Mouse (Mus musculus) liver, adult (tissue): Measurements from ENCODE around the gene Gm20388.

ENCODE experiments used
- GATA4 ChIP-seq: IDR thresholded peaks from 2 replicates; pipeline ENCODE4 v1.6.1; 2014; ENCODE audit warnings: mild to moderate bottlenecking, low read length; ENCODE audit not compliant: insufficient replicate concordance

Gene Gm20388

DNA sequence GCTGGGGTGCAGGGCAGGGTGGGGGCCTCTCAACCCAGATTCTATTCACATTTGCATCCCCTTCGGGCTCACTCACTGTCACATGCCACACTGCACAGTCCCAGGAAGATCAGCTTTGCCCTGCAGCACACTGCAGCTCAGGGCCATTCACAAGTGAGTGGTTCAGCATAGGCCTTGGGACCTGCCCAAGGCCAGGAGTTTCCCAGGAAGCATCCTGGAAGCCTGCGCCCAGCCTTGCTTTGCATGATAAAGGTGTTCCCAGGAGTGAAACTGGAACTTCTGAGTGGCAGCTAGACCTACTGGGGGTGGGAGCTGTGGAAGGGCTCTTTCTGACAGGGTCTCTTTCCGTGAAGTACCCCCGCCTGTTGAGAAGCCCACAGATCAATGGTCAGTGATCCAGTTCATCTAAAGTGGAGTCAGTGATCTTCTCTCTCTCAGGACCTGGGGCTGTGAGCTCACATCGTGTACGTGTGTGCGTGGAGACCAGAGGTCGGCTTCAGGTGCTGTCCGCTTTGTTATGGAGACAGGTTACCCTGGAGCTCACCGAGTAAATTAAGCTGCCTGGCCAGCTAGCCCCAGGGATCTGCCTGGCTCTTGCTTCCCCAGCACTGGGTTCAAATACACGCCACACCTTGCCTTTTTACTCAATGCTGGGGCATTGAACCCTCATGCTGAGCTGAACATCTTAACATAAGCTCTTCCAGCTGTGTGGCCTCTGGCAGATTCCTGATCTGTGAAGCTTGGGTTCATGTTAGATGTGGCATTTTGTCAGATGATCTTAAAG lies 2318.3 kb downstream of the Gm20388 start:
- no peak for TF ChIP-seq GATA4

DNA sequence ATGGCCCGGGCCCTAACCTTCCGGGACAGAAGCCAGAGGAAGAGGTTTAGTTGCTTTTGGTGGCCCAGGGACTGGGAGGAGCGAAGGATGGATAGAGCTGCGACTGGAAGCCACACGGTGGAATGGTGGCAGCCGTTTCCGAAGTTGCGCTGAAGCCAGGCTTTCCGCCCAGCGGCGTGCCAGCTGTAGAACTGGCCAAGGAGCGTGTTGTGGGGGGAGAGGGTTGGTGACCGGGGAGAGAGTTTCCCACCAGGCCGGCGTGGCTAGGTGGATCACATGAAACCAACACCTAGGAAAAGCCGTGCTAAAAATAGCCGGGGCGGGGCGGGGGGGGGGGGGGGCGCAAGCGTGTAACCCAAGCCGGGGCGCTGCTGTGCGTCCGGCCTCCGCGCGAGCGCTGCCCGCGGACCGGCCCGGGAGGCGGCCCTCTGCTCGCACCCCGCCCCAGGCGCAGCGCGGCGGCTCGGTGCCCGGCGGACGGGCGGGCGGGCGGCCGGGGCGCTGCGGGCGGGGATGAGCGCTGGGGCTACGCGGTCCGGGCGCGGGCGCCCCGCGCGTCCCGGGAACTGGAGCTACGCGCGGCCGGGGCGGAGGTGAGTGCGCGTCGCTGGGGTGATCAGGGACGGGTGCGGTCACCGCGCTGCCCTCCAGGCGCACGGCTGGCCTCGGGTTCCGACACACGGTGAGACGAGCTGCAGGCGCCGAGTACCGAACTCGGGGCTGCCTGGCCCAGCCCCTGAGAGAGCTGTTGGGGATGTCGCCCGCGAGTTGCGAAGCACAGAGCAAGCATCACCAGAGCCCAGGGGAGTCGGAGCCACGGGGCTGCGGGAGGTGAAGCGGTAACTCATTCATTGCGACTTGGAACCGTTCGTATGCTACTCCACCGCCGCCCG lies 2319.4 kb downstream of the Gm20388 start:
- no peak for TF ChIP-seq GATA4

DNA sequence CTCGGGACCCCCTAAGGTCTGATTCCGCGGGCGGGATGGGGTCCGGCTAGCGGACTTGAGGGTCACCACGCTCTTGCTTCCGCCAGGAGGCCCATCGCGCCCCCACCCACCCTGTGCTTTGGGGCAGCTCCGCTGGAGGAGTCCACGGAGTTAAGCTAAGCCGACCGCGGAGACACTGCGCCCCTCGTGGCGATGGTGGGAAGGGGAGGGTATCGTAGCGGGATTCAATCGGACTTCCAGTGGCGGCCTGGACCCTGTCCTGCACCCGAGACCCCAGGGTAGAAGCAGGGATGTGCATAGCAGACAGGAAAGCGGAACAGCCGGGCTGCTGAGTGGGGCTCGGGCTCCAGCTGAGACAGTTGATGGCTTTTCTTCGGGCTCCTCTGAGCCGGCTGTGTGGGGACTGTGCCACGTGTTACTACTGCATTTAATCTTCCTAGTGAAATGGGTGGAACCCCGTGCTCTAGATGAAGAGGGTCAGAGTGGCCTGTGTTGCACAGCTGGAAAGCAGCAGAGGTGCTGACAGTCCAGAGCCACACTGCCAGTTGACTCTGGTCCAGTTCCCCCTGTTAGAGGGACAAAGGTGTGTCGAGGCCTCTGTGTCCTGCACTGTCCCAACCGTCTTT lies 2320.2 kb downstream of the Gm20388 start:
- no peak for TF ChIP-seq GATA4

DNA sequence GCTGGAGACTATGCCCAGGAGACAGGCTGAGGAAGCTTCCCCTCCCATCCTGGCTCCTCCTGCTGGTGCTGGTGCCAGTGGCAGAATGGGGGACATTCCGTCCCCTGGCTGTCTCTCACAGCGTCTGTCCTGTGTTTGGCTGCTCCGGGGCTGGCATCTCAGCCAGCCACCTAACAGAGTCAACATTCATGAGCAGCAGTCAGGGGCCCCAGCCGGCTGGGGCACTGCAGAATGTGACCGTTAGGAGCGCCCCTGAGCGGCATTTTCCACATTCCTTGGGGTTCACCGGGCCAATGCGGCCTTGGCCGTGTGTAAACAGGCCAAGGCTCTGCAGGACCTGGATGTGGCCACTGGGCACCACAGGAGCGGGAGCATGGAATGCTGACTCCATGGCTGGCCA lies 2323.4 kb downstream of the Gm20388 start:
- TF ChIP-seq GATA4, result no peak

DNA sequence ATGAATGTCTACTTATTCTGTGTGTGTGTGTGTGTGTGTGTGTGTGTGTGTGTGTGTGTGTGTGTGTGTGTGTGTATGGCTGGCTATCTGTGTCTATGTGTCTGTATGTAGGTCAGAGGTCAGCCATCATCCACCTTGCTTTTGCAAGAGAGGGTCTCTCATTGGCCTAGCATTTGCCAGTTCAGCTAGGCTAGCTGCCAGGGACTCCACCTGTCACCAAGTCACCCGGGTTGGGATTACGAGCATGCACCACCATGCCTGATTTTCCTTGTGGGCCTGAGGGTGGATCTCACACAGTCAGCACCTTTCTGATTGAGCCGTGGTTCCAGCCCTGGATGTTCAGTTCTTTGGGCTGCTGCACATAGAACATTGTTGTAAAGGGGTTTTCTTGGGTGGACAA lies 2325.9 kb downstream of the Gm20388 start:
- no peak for TF ChIP-seq GATA4

DNA sequence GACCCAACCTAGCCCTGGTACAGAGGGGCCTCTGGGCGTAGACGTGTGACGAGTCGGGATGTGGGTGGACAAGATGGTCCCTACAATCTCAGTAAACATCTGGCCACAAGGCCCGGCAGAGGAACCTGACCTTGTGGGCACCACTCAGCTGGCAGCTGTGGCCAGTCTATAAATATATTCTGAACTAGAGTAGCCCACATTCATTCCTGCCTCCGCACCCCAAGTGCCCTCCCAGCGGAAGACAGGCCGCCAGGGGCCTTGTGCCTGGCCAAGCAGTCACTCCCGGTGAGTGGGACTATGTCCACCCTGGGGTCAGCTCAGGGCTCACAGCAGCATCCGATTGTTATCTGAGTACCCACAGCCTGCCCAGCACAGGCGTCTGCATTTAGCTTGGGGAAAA lies 2327.6 kb downstream of the Gm20388 start:
- TF ChIP-seq GATA4, result no peak

DNA sequence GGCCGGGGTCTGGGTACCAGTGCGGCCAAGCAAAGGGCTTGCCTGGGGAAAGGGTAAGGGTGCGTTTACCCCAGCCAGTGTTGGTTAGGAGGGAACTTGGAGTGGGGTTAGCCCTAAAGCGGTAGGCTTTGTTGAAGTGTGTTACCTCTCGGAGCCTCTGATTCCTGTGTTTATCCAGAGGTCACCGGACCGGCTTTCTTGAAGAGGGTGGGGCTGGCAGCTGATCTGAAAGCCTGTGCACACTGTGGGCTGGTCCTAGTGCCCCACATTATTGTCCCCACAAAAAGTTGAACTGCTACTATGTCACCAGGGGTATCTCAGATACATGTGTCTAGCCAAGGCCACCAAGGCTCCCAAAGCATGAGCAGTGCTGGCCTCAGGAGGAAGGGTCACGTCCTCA lies 2328.1 kb downstream of the Gm20388 start:
- TF ChIP-seq GATA4, result no peak

DNA sequence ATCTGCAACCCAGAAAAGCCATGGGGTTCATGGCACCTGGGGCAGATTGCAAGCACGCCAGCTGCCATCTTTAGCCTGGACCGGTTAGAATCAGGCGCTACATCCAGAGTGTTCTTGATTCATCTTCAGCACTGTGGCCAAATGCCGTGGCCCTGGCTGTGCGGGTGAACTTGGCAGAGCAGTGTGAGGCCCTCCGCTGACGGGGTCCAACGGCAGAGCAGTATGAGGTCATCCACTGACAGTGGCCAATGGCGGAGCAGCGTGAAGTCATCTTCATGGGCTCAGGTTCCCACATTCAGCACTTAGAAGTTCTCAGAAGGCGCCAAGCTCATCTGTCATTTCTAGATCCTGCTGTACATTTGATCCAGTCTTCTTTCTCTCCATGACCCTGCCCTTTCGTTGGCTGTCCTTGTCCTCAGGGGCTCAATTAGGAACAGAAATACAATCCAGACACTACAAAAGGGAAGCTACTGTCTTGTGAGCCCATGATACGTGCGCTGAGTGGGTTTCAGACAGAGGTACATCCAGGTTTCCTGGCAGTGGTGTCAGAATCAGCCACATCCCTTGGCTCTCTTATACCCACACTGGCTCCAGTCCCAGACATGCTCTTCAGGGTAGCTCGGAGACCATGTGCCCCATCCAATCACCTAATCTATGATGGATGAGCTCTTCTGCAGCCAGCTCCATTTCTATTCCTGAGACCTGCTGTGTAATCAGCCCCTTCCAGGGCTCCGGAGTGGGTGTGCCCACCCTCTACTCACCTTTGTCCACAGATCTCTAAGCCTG lies 2329.8 kb downstream of the Gm20388 start:
- TF ChIP-seq GATA4, result no peak

DNA sequence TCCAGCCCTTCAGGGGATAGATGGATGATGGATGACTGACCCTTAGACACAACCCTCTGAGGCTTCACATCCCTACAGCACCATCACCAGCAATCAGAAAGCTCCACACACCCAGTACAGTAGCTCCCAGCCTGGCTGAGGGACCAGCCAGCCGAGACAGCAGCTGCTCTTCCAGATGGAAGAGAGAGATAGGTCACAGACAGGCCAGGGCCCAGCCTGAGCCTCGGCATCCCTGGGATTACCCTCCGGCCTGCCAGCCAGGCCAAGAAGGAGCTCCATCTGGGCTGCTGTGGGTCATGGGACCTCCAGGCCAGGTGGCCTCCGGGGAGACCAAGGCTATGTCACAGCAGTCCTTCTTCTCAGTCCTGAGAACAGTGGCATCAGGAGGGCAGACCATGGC lies 2332.7 kb downstream of the Gm20388 start:
- no peak for TF ChIP-seq GATA4

DNA sequence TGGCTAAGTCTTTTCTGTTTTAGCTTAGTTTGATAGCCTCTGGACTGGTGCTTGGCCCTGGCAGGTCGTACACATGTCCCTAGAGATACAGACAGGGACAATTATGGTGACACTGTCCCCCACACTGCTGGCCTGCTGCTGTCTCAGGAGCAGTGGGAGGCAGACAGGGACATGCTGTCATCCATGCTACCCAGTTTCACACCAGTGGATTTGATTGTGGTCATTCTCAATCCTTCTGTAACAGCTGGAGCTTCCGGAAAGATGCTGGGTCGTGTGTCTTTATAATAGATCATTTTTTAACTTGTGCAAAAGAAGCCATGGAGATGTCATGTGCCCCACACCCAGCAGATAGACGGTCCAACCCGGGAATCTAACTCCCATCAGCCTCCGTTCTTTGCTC lies 2334.5 kb downstream of the Gm20388 start:
- TF ChIP-seq GATA4, result no peak

DNA sequence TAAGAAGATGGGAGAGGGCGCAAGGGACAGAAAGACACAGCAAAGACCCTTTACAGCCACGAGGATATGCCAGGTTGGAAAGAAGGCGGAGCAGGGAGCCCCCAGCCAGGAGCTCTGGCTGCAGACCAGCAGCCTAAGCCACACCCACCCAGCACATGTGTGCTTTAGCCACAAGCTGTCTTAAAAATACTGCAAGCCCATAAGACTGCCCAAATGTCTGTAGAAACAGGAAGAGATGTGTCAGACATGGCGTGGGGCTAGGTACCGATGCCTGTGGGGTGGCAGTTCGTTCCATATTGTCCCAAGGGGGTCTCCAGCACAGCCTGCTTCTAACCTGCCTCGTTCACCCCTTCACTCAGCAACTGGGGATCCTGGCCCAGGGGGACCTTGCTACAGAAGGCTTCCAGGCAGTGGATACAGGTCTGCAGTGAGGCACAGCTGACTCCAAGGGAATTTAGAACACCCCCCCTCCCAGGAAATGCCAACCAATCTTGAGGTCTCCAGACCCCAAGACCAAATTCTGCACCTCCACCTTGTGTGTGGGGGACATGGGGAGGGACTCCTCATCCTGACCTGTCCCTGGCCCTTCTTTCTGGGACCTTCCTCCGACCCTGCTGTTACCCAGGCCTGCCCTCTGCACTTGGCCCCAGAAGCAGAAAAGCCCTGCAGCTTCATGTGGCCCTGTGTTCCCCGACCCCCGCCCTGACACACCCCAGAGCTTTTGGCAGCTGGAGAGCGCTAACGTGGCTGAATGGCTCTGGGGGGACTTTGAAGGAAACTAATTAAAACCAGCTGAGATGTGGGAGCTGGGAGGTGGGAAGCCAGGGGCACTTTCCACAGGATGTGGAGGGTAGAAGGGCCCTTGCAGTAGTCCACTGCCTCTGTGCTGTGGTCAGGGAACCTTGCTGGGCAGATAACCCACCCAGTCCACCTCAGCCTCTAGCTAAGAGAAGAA lies 2335.9 kb downstream of the Gm20388 start:
- TF ChIP-seq GATA4, result no peak

DNA sequence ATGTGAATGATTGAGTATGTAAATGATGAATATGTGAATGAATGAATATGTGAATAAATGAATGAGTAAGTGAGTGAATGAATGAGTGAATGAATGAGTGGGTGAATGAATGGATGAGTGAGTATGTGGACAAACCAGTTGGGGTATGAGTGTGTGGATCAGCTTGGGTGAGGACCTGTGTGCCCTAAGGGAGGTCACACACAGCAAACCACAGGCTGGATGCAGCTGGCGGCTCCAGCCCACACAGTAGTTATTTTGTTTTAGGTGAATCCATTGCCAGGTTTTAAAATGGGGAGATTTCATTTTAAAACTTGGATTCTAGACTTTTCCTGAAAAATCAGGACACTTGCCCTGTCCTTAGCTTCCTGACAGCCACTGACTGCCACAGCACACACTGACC lies 2341.1 kb downstream of the Gm20388 start:
- no peak for TF ChIP-seq GATA4

DNA sequence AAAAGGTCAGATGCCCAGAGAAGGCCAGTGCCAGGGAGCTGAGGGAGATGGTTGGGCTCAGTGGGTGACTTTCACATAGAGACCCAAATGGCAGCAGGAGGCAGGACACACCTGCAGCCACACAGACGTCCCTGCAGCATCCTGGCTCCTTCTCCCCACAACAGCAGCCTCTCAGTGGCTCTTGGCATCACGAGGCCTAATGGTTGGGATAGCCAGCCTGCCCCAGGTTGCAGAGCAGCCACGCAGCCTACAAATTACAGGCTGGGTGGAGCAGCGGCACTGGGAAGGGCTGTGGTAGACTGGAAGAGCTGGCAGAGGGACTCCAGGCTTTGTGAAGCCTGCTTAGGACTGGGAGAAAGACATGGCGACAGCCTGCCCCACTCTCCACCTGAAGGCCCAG lies 2341.7 kb downstream of the Gm20388 start:
- no peak for TF ChIP-seq GATA4

DNA sequence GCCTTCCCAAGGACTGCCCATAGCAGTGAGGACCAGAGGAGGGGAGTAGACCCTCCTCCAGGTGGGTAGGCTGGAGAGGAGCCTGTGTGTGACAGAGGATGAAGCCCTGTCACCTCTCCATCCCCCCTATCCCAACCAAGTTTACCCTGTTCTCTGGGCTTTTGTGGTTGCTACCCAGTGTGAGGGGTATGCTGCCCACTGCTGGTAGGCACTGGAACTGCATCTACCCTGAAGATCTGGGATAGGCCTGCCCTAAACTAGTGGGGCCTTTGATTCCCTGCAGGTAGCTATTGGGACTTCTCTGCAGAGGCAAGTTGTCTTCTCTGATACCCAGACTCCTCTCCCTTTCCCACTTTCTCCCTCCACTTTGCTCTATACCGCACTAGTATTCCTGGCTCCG lies 2348.7 kb downstream of the Gm20388 start:
- no peak for TF ChIP-seq GATA4
